Mouse (Mus musculus): ENCODE results near the gene Cdh22. TPM values are rescaled to one million over a fixed set of nuclear protein-coding genes. Genes with fewer than 3 reads are reported as not detected.

The Cdh22 gene
- polyA plus RNA-seq, 1 experiment: not detected

DNA sequence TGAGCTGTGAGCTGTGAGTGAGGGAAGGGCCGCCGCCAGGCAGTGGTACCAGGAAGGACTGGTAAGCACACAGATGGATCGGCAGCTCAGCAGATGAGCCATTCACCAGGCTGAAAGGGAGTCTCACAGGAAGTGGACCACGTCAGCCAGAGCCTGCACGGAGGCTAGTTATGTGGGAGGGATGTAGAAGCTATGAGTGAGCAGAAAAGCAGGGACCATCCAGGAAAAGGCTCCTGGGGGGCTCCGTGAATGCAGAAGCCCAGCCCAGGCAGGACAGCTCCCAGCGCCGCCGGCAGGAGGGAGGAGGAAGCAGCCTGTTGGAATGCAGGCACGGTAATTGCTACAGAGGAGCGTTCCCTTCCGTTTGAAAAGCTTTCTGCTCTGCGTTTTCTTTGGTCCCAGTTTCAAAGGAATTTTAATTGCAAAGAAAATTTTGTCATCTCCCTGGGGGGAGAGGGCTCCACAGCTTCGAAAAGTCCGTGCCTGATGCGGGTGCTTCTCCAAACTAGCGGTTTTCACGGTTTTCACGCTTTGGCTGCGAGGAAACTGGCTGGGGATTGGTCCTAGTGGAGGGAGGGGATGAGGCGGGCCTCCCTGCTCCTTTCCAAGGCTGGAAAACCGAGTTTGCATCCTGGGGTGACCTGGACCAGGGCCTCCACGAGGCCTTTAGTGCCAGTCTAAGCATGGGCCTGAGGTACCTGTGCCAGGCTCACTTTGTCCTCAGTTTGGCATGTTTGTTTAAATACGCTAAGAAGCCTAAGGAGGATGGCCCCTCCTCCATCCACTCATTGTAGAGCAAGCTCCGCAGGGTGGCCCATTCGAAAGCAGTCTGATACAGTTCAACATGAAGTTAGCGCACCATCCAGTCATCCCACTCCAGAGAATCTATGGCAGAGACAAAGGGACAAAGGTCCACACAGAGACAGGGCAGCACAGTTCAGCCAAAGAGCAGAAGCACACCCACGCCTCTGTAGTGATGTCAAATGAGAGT lies 32.6 kb downstream of the Cdh22 start:
- H3K27me3 ChIP-seq (ENCODE audit: control insufficient read depth): peaks cover 14% of the 10 kb centered on the region
- H3K9me3 ChIP-seq (ENCODE audit: control insufficient read depth, low read length): peaks cover 5% of the 10 kb centered on the region
- no peak overlapping the region for H3K4me3 ChIP-seq (replicated peaks)

GRCm38 (mm10) chr2:165197546-165197945 lies 37.1 kb downstream of the Cdh22 start:
- H3K9me3 ChIP-seq (ENCODE audit: control insufficient read depth, low read length): peaks cover 5% of the 10 kb centered on the region
- no peaks in the 10 kb centered on the region for H3K36me3 ChIP-seq (ENCODE audit: control insufficient read depth)
- TF ChIP-seq GATA1 (IDR thresholded peaks at IDR 0.05; ENCODE audit: low read length) (no peak), TAL1 (IDR thresholded peaks at IDR 0.05; ENCODE audit: low read length) (no peak)
- H3K4me1 ChIP-seq (ENCODE audit: control insufficient read depth): no peaks in the 10 kb centered on the region
- H3K27me3 ChIP-seq (ENCODE audit: control insufficient read depth): peaks cover 31% of the 10 kb centered on the region
- H3K4me3 ChIP-seq (replicated peaks): no peak overlapping the region

More for the DNA sequence above, 32.6 kb downstream of the Cdh22 start:
- Histone ChIP-seq H3K36me3 (ENCODE audit: control insufficient read depth) (no peaks in the 10 kb centered on the region), H3K4me1 (ENCODE audit: control insufficient read depth) (no peaks in the 10 kb centered on the region)
- TF ChIP-seq TAL1 (IDR thresholded peaks at IDR 0.05; ENCODE audit: low read length): no peak
- TF ChIP-seq GATA1 (IDR thresholded peaks at IDR 0.05; ENCODE audit: low read length): no peak

DNA sequence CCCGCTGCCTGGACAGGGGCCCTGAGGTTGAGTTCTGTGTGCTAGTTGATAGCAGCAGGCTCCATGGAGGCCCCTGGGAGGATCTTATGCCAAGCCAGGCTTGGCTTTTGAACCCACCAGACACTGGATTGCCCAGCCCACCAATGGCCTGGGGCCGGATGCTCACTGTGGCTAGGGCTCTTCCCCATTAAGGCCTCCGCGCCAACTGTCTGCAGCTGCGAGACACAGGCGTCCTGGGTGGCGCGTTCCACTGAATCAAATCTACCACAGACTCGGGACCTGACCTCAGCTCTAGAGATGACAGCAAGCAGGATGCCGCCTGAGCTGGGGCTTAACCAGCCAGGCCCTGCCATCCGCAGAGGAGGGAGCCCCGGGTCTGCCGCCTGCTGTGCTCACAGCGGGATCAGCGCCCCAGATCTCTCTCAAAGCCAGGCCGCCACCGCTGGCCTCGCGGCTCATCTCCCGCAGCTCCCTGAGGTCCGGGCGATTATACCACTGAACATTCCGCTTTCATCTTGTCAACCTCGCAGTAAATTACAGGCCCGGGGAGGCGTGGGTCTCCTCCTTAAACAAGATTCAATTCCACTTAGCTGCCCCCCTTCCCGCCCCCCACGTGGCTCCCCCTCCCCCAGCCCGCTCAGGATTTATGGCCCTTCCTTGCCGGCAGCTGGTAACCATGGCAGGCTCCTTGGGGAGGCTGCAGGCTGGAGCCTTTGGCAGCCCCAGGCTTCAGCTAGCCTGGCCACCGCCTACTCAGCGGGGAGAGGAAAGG lies 39.1 kb downstream of the Cdh22 start:
- Histone ChIP-seq H3K9me3 (ENCODE audit: control insufficient read depth, low read length) (peaks cover 5% of the 10 kb centered on the region), H3K36me3 (ENCODE audit: control insufficient read depth) (no peaks in the 10 kb centered on the region), H3K27me3 (ENCODE audit: control insufficient read depth) (peaks cover 19% of the 10 kb centered on the region), H3K4me3 (replicated peaks) (no peak overlapping the region), H3K4me1 (ENCODE audit: control insufficient read depth) (no peaks in the 10 kb centered on the region)
- TF ChIP-seq TAL1 (IDR thresholded peaks at IDR 0.05; ENCODE audit: low read length): no peak
- no peak for TF ChIP-seq GATA1 (IDR thresholded peaks at IDR 0.05; ENCODE audit: low read length)

DNA sequence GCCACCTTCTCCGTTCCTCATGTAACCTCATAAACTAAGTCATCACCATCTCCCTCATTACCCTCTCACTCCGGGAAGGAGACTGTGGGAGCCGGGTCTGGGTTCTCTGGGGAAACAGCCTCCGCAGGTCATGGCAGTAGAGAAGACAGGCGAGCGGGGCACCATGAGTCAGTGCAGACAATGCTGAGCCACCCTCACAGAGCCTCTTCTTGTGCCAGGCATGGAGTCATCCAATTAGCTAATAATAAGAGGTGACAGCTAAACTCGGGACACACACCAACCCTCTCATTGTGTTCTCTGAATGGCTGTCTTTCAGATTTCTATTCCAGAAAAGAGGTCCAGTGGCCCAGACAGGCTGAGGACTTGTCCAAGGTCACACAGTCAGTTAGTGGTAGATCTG lies 43.2 kb downstream of the Cdh22 start:
- Histone ChIP-seq H3K4me3 (replicated peaks) (no peak overlapping the region), H3K36me3 (ENCODE audit: control insufficient read depth) (no peaks in the 10 kb centered on the region), H3K4me1 (ENCODE audit: control insufficient read depth) (no peaks in the 10 kb centered on the region), H3K27me3 (ENCODE audit: control insufficient read depth) (peaks cover 15% of the 10 kb centered on the region), H3K9me3 (ENCODE audit: control insufficient read depth, low read length) (no peaks in the 10 kb centered on the region; the same call in 1 of the 2 replicates)
- TF ChIP-seq GATA1 (IDR thresholded peaks at IDR 0.05; ENCODE audit: low read length): no peak
- no peak for TF ChIP-seq TAL1 (IDR thresholded peaks at IDR 0.05; ENCODE audit: low read length)

GRCm38 (mm10) chr2:165189546-165189945 lies 45.1 kb downstream of the Cdh22 start:
- H3K4me3 ChIP-seq (replicated peaks): no peak overlapping the region
- H3K36me3 ChIP-seq (ENCODE audit: control insufficient read depth): no peaks in the 10 kb centered on the region
- no peaks in the 10 kb centered on the region for H3K4me1 ChIP-seq (ENCODE audit: control insufficient read depth)
- TF ChIP-seq GATA1 (IDR thresholded peaks at IDR 0.05; ENCODE audit: low read length): no peak
- H3K27me3 ChIP-seq (ENCODE audit: control insufficient read depth): no peaks in the 10 kb centered on the region
- H3K9me3 ChIP-seq (ENCODE audit: control insufficient read depth, low read length): no peaks in the 10 kb centered on the region; the same call in 1 of the 2 replicates

GRCm38 (mm10) chr2:165187648-165188380 lies 46.8 kb downstream of the Cdh22 start:
- Histone ChIP-seq H3K9me3 (ENCODE audit: control insufficient read depth, low read length) (no peaks in the 10 kb centered on the region; the same call in 1 of the 2 replicates), H3K36me3 (ENCODE audit: control insufficient read depth) (no peaks in the 10 kb centered on the region), H3K27me3 (ENCODE audit: control insufficient read depth) (no peaks in the 10 kb centered on the region), H3K4me3 (replicated peaks) (no peak overlapping the region), H3K4me1 (ENCODE audit: control insufficient read depth) (no peaks in the 10 kb centered on the region)
- no peak for TF ChIP-seq TAL1 (IDR thresholded peaks at IDR 0.05; ENCODE audit: low read length)
- no peak for TF ChIP-seq GATA1 (IDR thresholded peaks at IDR 0.05; ENCODE audit: low read length)

DNA sequence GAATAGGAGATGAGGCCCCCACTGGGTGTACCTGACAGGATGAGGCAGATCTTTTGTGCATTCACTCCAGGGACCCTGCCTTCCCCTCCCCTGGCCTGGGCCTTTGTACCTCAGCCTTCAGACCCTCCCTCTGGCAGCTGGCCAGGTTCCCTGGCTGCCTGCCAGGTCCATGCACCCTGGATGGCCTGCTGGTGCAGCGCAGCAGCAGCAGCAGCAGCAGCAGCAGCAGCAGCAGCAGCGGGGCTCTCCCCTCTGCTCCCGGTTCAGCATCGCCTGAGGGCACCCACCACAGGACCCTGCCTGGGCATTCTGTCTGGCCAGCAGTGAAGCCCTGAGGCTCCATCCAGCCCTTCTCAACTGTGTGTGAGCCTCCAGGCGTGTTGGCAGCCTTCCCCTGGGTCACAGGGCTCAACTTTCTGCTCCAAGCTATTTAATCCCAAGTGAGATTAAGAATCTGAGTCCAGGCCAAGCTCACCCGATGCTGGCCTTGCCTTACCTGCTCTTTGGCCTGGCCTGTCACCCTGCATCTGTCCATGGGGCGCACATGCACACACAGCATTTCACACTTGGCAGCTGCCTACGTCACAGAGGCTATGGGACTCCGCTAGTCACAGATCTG lies 50.5 kb downstream of the Cdh22 start:
- no peak overlapping the region for H3K4me3 ChIP-seq (replicated peaks)
- H3K27me3 ChIP-seq (ENCODE audit: control insufficient read depth): peaks cover 23% of the 10 kb centered on the region
- no peak for TF ChIP-seq GATA1 (IDR thresholded peaks at IDR 0.05; ENCODE audit: low read length)
- no peak for TF ChIP-seq TAL1 (IDR thresholded peaks at IDR 0.05; ENCODE audit: low read length)
- no peaks in the 10 kb centered on the region for H3K36me3 ChIP-seq (ENCODE audit: control insufficient read depth)
- no peaks in the 10 kb centered on the region for H3K4me1 ChIP-seq (ENCODE audit: control insufficient read depth)
- H3K9me3 ChIP-seq (ENCODE audit: control insufficient read depth, low read length): no peaks in the 10 kb centered on the region

Data from erythroblast, embryonic 14.5 days (primary cell).